14 mouse cellular contexts compared by ENCODE assay signal in genomic region chr1:121803338-121803737, GRCm38 (mm10).
DNase-seq lines count a peak whose midpoint lies in the region; ATAC-seq and TF ChIP-seq lines count a peak whose summit lies in the region.
"Had no signal": no experiment of that assay in that cellular context is flagged by ENCODE, and none has a peak within 500 bp of the region (broad histone marks: within the 10 kb centered on the region; RNA-seq: fewer than 3 reads in every experiment).

No protein-coding gene starts in this region.

- no peaks in the 10 kb centered on the region for H3K27me3 ChIP-seq in MEL (ENCODE audit: control insufficient read depth in 1 of 2, insufficient read depth in 2 of 2, low read length in 2 of 2)
- H3K27me3 ChIP-seq in forebrain, embryonic 11.5 days (ENCODE audit: control insufficient read depth, insufficient read depth, low read length), result no peaks in the 10 kb centered on the region
- H3K27me3 ChIP-seq: kidney, embryonic 15.5 days; midbrain, embryonic 15.5 days had no signal

- H3K4me2 ChIP-seq in forebrain, embryonic 11.5 days (ENCODE audit: low read depth, low read length, severe bottlenecking), result no peak overlapping the region
- H3K4me2 ChIP-seq: kidney, embryonic 15.5 days; midbrain, embryonic 15.5 days had no signal

- ATAC-seq in forebrain, embryonic 11.5 days (replicated peaks; ENCODE audit: low FRiP score), result no peak
- ATAC-seq: midbrain, embryonic 15.5 days had no signal

- no peak for TF ChIP-seq POLR2A in MEL (IDR thresholded peaks at IDR 0.05; ENCODE audit: control insufficient read depth in 1 of 2, insufficient read depth in 1 of 2, low read depth in 1 of 2, low read length in 2 of 2, poor library complexity in 1 of 2)

- DNase-seq in adrenal gland, postnatal 25 days, result peak; percentile 1
- DNase-seq in adrenal gland, postnatal 10 days, result no peak
- no peak for DNase-seq in layer of hippocampus, adult 2 months (ENCODE audit: low spot score in 2 of 2)
- DNase-seq in layer of hippocampus, adult 18-20 months (ENCODE audit: low spot score in 2 of 2), result no peak
- DNase-seq in MEL (ENCODE audit: low read depth, low spot score), result peak; percentile 12
- peak; percentile 13 for DNase-seq in thymus, postnatal 25 days
- no peak for DNase-seq in forebrain, embryonic 11.5 days (ENCODE audit: low spot score)
- no peak for DNase-seq in lung, adult 18-20 months
- DNase-seq: adrenal gland, postnatal 14 days; cerebellum, adult 9-11 months; gastrocnemius, postnatal 14 days; lung, adult 2 months had no signal

- TF ChIP-seq CTCF in layer of hippocampus, adult 2 months (conservative IDR thresholded peaks at IDR 0.05), result peak; percentile 42
- peak; percentile 21 to 37 (median 22); a peak in 5 of 6 replicates for TF ChIP-seq CTCF in MEL (IDR thresholded peaks at IDR 0.05 in 2 of 3, conservative IDR thresholded peaks at IDR 0.05 in 1 of 3; ENCODE audit: control insufficient read depth in 1 of 3, insufficient read depth in 1 of 3, low read depth in 2 of 3, low read length in 3 of 3, poor library complexity in 1 of 3, severe bottlenecking in 1 of 3)

- 69% methylated on average over 2 of the region's 2 CpGs for WGBS in forebrain, embryonic 11.5 days

- H3K4me3 ChIP-seq in layer of hippocampus, adult 2 months, result no peak overlapping the region
- H3K4me3 ChIP-seq in MEL (ENCODE audit: control insufficient read depth in 1 of 2, insufficient read depth in 1 of 2, low read depth in 2 of 2, low read length in 2 of 2), result no peak overlapping the region
- no peak overlapping the region for H3K4me3 ChIP-seq in forebrain, embryonic 11.5 days (ENCODE audit: low read depth, low read length)
- H3K4me3 ChIP-seq: kidney, embryonic 15.5 days; midbrain, embryonic 15.5 days had no signal

- no peak overlapping the region for H3K9ac ChIP-seq in MEL (ENCODE audit: control insufficient read depth, low read depth, low read length, poor library complexity, severe bottlenecking)
- H3K9ac ChIP-seq in forebrain, embryonic 11.5 days (ENCODE audit: low read length), result no peak overlapping the region
- H3K9ac ChIP-seq: kidney, embryonic 15.5 days; midbrain, embryonic 15.5 days had no signal

- TF ChIP-seq EP300 in MEL (IDR thresholded peaks at IDR 0.05; ENCODE audit: low read depth in 1 of 2, low read length in 2 of 2), result no peak

- peak; percentile 8 for TF ChIP-seq RAD21 in MEL (IDR thresholded peaks at IDR 0.05; ENCODE audit: low read depth, low read length)

- no peaks in the 10 kb centered on the region for H3K36me3 ChIP-seq in MEL (ENCODE audit: control insufficient read depth in 1 of 2, insufficient read depth in 2 of 2, low read length in 2 of 2)
- H3K36me3 ChIP-seq in forebrain, embryonic 11.5 days (ENCODE audit: control insufficient read depth, insufficient read depth, low read length), result no peaks in the 10 kb centered on the region
- H3K36me3 ChIP-seq: kidney, embryonic 15.5 days; midbrain, embryonic 15.5 days had no signal

- H3K27ac ChIP-seq in layer of hippocampus, adult 2 months, result no peak overlapping the region
- H3K27ac ChIP-seq in MEL (ENCODE audit: control insufficient read depth, low read depth, low read length), result no peak overlapping the region
- H3K27ac ChIP-seq in forebrain, embryonic 11.5 days (ENCODE audit: low read depth, low read length), result no peak overlapping the region
- H3K27ac ChIP-seq: kidney, embryonic 15.5 days; midbrain, embryonic 15.5 days had no signal

- H3K9me3 ChIP-seq in MEL (replicated peaks; ENCODE audit: insufficient read depth, low read length), result no peaks in the 10 kb centered on the region
- H3K9me3 ChIP-seq in forebrain, embryonic 11.5 days (ENCODE audit: control insufficient read depth, low read length), result no peaks in the 10 kb centered on the region
- H3K9me3 ChIP-seq: kidney, embryonic 15.5 days; midbrain, embryonic 15.5 days had no signal

- H3K4me1 ChIP-seq in MEL (ENCODE audit: control insufficient read depth in 1 of 2, insufficient read depth in 2 of 2, low read length in 2 of 2), result no peaks in the 10 kb centered on the region
- H3K4me1 ChIP-seq in forebrain, embryonic 11.5 days (replicated peaks; ENCODE audit: control insufficient read depth, insufficient read depth, low read length), result no peaks in the 10 kb centered on the region
- H3K4me1 ChIP-seq: kidney, embryonic 15.5 days; midbrain, embryonic 15.5 days had no signal

- no peaks in the 10 kb centered on the region for H3K79me2 ChIP-seq in MEL (ENCODE audit: control insufficient read depth, insufficient read depth, low read length, poor library complexity)

TF ChIP-seq in MEL, 35 proteins besides CTCF, POLR2A, EP300 and RAD21:
- TF ChIP-seq ZNF384 (IDR thresholded peaks at IDR 0.05; ENCODE audit: low read depth, low read length) (no peak), MYB (IDR thresholded peaks at IDR 0.05; ENCODE audit: low read depth, low read length) (no peak), UBTF (IDR thresholded peaks at IDR 0.05; ENCODE audit: borderline replicate concordance, insufficient read depth, low read depth, low read length) (no peak), JUND (IDR thresholded peaks at IDR 0.05; ENCODE audit: low read depth, low read length) (no peak), NELFE (IDR thresholded peaks at IDR 0.05; ENCODE audit: low read depth, low read length) (no peak)
TF ChIP-seq in MEL: peak in this region for 0.

Comparison
In these comparisons a context has a peak if more than half of its experiments do, and no peak if none do; other contexts are left out.
1. DNase-seq: peak in adrenal gland, postnatal 25 days (single experiment), MEL (single experiment) and thymus, postnatal 25 days (single experiment); none in adrenal gland, postnatal 10 days (single experiment), layer of hippocampus, adult 2 months (0 of 2), layer of hippocampus, adult 18-20 months (0 of 2), forebrain, embryonic 11.5 days (single experiment) and lung, adult 18-20 months (0 of 2).